Mouse (Mus musculus) cerebellum, adult 2 months (tissue): ENCODE measurements at regions not wholly inside any gene's neighbourhood (a gene's known extent, or its start where the extent isn't known, plus 50 kb on each side); places are given as distances from the start of the nearest gene placed in this dataset.

ENCODE experiments used
- DNase-seq, 2 experiments: peaks; one replicate each; pipeline ENCODE4 v3.0.0; 2021
- H3K27ac ChIP-seq: fragments of 200-500 bp; 2 replicates; pipeline ENCODE4 v1.5.1; 2012; ENCODE audit warnings: low read length, control low read depth, inconsistent platforms; ENCODE audit not compliant: insufficient read depth
- H3K27me3 ChIP-seq: fragments of 200-500 bp; 2 replicates; pipeline ENCODE4 v1.6.1; 2012; ENCODE audit warnings: inconsistent platforms, mild to moderate bottlenecking, low read length, moderate library complexity; ENCODE audit not compliant: control insufficient read depth, insufficient read depth
- H3K4me1 ChIP-seq: fragments of 200-500 bp; 2 replicates; pipeline ENCODE4 v1.6.1; 2011; ENCODE audit warnings: low read length; ENCODE audit not compliant: control insufficient read depth, insufficient read depth
- H3K4me3 ChIP-seq: fragments of 200-500 bp; replicated peaks from 2 replicates; pipeline ENCODE3; 2011; ENCODE audit warnings: mild to moderate bottlenecking, low read depth, low read length, control low read depth; ENCODE audit not compliant: insufficient read depth
- CTCF ChIP-seq: fragments of 200-500 bp; IDR thresholded peaks from 2 replicates; pipeline ENCODE4 v1.5.1; 2011; ENCODE audit warnings: low read depth, mild to moderate bottlenecking, control low read depth, low read length, moderate library complexity, borderline replicate concordance; ENCODE audit not compliant: insufficient read depth
- POLR2A ChIP-seq: fragments of 200-500 bp; IDR thresholded peaks from 2 replicates; pipeline ENCODE4 v1.6.1; 2011; ENCODE audit warnings: low read length, control low read depth, borderline replicate concordance; ENCODE audit not compliant: insufficient read depth
- WGBS: fragments of 180-500 bp; shearing (Covaris S2); methylation state at CpG from one replicate; pipeline ENCODE4 v1.1.7; 2018; 5-methylcytosine and 5-hydroxymethylcytosine counted together

GRCm38 (mm10) chr16:80083035-80083434 is 992.1 kb upstream of the Tmprss15 start:
- no peak overlapping the region for H3K4me3 ChIP-seq
- WGBS = 90% methylated on average over 2 of the region's 2 CpGs
- DNase-seq = no peak
- H3K4me1 ChIP-seq = no peaks in the 10 kb centered on the region
- H3K27ac ChIP-seq = no peak overlapping the region
- H3K27me3 ChIP-seq = no peaks in the 10 kb centered on the region
- TF ChIP-seq CTCF (no peak), POLR2A (no peak)

- Histone ChIP-seq H3K4me1 (no peaks in the 10 kb centered on the region), H3K27me3 (no peaks in the 10 kb centered on the region), H3K27ac (no peak overlapping the region), H3K4me3 (no peak overlapping the region)
- TF ChIP-seq POLR2A = no peak
- TF ChIP-seq CTCF = no peak
- 12% methylated on average over 3 of the region's 3 CpGs for WGBS
- DNase-seq = peak in 1 of 2 experiments; percentile 3
Observed at GRCm38 (mm10) chr16:80073675-80074074, 982.8 kb upstream of the Tmprss15 start.
